In the genomic region with DNA sequence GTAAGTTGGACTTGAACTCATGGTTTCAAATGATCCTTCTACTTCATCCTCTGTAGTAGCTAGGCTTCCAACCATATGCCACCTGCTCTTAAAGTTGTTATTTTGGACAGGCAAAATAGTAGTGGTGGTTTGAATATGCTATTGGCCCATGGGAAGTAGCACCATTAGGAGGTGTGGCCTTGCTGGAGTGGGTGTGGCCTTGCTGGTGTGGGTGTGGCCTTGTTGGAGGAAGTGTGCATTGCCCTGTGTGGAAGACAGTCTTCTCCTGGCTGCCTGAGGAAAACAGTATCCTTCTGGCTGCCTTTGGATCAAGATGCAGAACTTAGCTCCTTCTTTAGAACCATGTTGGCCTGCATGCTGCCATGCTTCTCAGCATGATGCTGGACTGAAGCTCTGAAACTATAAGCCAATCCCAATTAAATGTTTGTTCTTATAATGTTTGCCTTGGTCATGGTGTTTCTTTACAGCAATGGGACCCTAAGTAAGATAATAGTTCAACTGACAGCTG, we compare ENCODE assay signal across 15 mouse cellular contexts. TPM values are rescaled to one million over a fixed set of nuclear protein-coding genes. Genes with fewer than 3 reads are reported as not detected.
DNase-seq lines count a peak whose midpoint lies in the region; ATAC-seq and TF ChIP-seq lines count a peak whose summit lies in the region.
"Had no signal": no experiment of that assay in that cellular context is flagged by ENCODE, and none has a peak within 500 bp of the region (broad histone marks: within the 10 kb centered on the region; RNA-seq: fewer than 3 reads in every experiment).

No protein-coding gene starts in this region.

- H3K9me3 ChIP-seq in midbrain, embryonic 11.5 days (ENCODE audit: control insufficient read depth, low read length) = no peaks in the 10 kb centered on the region
- H3K9me3 ChIP-seq in midbrain, embryonic 15.5 days = no peaks in the 10 kb centered on the region
- no peaks in the 10 kb centered on the region for H3K9me3 ChIP-seq in CH12.LX (replicated peaks; ENCODE audit: low read length)
- H3K9me3 ChIP-seq: embryonic facial prominence, embryonic 10.5 days; G1E; liver, embryonic 15.5 days; megakaryocyte, embryonic 14.5 days had no signal

- TF ChIP-seq EP300 in CH12.LX (IDR thresholded peaks at IDR 0.05; ENCODE audit: low read length) = no peak

- TF ChIP-seq CTCF in CH12.LX (conservative IDR thresholded peaks at IDR 0.05 in 1 of 2, IDR thresholded peaks at IDR 0.05 in 1 of 2; ENCODE audit: low read depth in 2 of 2, low read length in 2 of 2) = no peak

- H3K36me3 ChIP-seq in midbrain, embryonic 11.5 days (ENCODE audit: control insufficient read depth, insufficient read depth, low read length) = no peaks in the 10 kb centered on the region
- H3K36me3 ChIP-seq in midbrain, embryonic 15.5 days (replicated peaks) = no peaks in the 10 kb centered on the region
- H3K36me3 ChIP-seq in CH12.LX (replicated peaks in 1 of 2; ENCODE audit: control insufficient read depth in 1 of 2, insufficient read depth in 1 of 2, low read length in 1 of 2) = no peaks in the 10 kb centered on the region
- H3K36me3 ChIP-seq: embryonic facial prominence, embryonic 10.5 days; liver, embryonic 15.5 days had no signal

- H3K27ac ChIP-seq in midbrain, embryonic 11.5 days (ENCODE audit: low read depth, low read length) = no peak overlapping the region
- no peak overlapping the region for H3K27ac ChIP-seq in midbrain, embryonic 15.5 days
- no peak overlapping the region for H3K27ac ChIP-seq in CH12.LX (ENCODE audit: insufficient read depth, low read depth)
- H3K27ac ChIP-seq: embryonic facial prominence, embryonic 10.5 days; layer of hippocampus, adult 2 months; liver, embryonic 15.5 days had no signal

- H3K27me3 ChIP-seq in midbrain, embryonic 11.5 days (ENCODE audit: control insufficient read depth, insufficient read depth, low read length) = no peaks in the 10 kb centered on the region
- no peaks in the 10 kb centered on the region for H3K27me3 ChIP-seq in midbrain, embryonic 15.5 days (replicated peaks)
- H3K27me3 ChIP-seq in CH12.LX (replicated peaks) = no peaks in the 10 kb centered on the region
- H3K27me3 ChIP-seq: liver, embryonic 15.5 days; megakaryocyte, embryonic 14.5 days had no signal

- H3K4me2 ChIP-seq in midbrain, embryonic 11.5 days = no peak overlapping the region
- H3K4me2 ChIP-seq in midbrain, embryonic 15.5 days = no peak overlapping the region
- H3K4me2 ChIP-seq in CH12.LX (ENCODE audit: insufficient read depth, low read depth, poor library complexity, severe bottlenecking) = no peak overlapping the region
- H3K4me2 ChIP-seq: liver, embryonic 15.5 days had no signal

- in situ Hi-C loops in CH12.LX (cut with MboI; ENCODE audit: low pct_ligation_motif_present, low pct_unique_long_range_greater_than_20kb, low sequenced_read_pairs) = loop anchor here (25.0 kb wide), 1 partner anchor 406 kb away; a partner anchor contains a TSS

- ATAC-seq in midbrain, embryonic 11.5 days (ENCODE audit: low FRiP score) = no peak
- no peak for ATAC-seq in midbrain, embryonic 15.5 days (replicated peaks)
- ATAC-seq: intestine, postnatal 0 days had no signal

- TF ChIP-seq RAD21 in CH12.LX (IDR thresholded peaks at IDR 0.05; ENCODE audit: low read depth, low read length) = no peak

- no peak for TF ChIP-seq POLR2A in CH12.LX (IDR thresholded peaks at IDR 0.05; ENCODE audit: low read depth, low read length)

- peaks cover 10% of the 10 kb centered on the region for H3K4me1 ChIP-seq in midbrain, embryonic 11.5 days (ENCODE audit: control insufficient read depth, insufficient read depth, low read length)
- H3K4me1 ChIP-seq in midbrain, embryonic 15.5 days = peaks cover 19% of the 10 kb centered on the region
- peaks cover 6 to 32% of the 10 kb centered on the region in 2 experiments for H3K4me1 ChIP-seq in CH12.LX (ENCODE audit: control insufficient read depth in 1 of 2, insufficient read depth in 2 of 2)

- no peak overlapping the region for H3K4me3 ChIP-seq in midbrain, embryonic 11.5 days (ENCODE audit: low read depth, low read length)
- H3K4me3 ChIP-seq in midbrain, embryonic 15.5 days = no peak overlapping the region
- no peak overlapping the region for H3K4me3 ChIP-seq in CH12.LX (replicated peaks in 1 of 3; ENCODE audit: low read depth in 2 of 3, low read length in 2 of 3, poor library complexity in 1 of 3)
- H3K4me3 ChIP-seq: embryonic facial prominence, embryonic 10.5 days; layer of hippocampus, adult 2 months; liver, embryonic 15.5 days; megakaryocyte, embryonic 14.5 days; myocyte had no signal

- H3K79me2 ChIP-seq in CH12.LX (replicated peaks; ENCODE audit: control insufficient read depth, extremely low read depth, insufficient read depth, poor library complexity, severe bottlenecking) = peaks cover 19% of the 10 kb centered on the region

- peak; percentile 47 for DNase-seq in midbrain, embryonic 11.5 days (ENCODE audit: low spot score, missing footprints)
- peak; percentile 50 for DNase-seq in CH12.LX (ENCODE audit: extremely low read depth)
- DNase-seq in c-Kit-positive CD71-positive TER-119-positive erythroid progenitor cells, embryonic 14.5 days (ENCODE audit: low spot score) = peak; percentile 28
- peak; percentile 37 to 60 for DNase-seq in spleen, postnatal 36 days (ENCODE audit: low spot score in 2 of 2)
- no peak for DNase-seq in layer of hippocampus, adult 18-20 months (ENCODE audit: low spot score in 2 of 2)
- no peak for DNase-seq in right cerebral cortex, postnatal 14 days
- DNase-seq: cerebellum, postnatal 14 days had no signal

- H3K9ac ChIP-seq in midbrain, embryonic 11.5 days (ENCODE audit: low read length) = no peak overlapping the region
- H3K9ac ChIP-seq in midbrain, embryonic 15.5 days = no peak overlapping the region
- H3K9ac ChIP-seq in CH12.LX (ENCODE audit: insufficient read depth, low read depth) = no peak overlapping the region
- H3K9ac ChIP-seq: liver, embryonic 15.5 days had no signal

- dilution Hi-C loops in CH12.LX (cut with MboI; ENCODE audit: extremely low pct_ligation_motif_present, extremely low pct_unique_long_range_greater_than_20kb, low sequenced_read_pairs) = no loop called here

TF ChIP-seq in CH12.LX, 34 proteins besides CTCF, POLR2A, EP300 and RAD21:
- TF ChIP-seq ZNF384 (IDR thresholded peaks at IDR 0.05; ENCODE audit: low read depth, low read length) (no peak), MYC (IDR thresholded peaks at IDR 0.05; ENCODE audit: low read depth, low read length) (no peak), MEF2A (IDR thresholded peaks at IDR 0.05; ENCODE audit: borderline replicate concordance, low read depth, low read length) (no peak), TBP (conservative IDR thresholded peaks at IDR 0.05; ENCODE audit: low read depth, low read length) (no peak), MAZ (IDR thresholded peaks at IDR 0.05; ENCODE audit: low read depth, low read length) (no peak), MAX (IDR thresholded peaks at IDR 0.05; ENCODE audit: low read length) (no peak), PAX5 (IDR thresholded peaks at IDR 0.05; ENCODE audit: low read length) (no peak), SMC3 (IDR thresholded peaks at IDR 0.05; ENCODE audit: low read depth, low read length) (no peak), UBTF (IDR thresholded peaks at IDR 0.05; ENCODE audit: low read depth, low read length) (no peak), SIN3A (IDR thresholded peaks at IDR 0.05; ENCODE audit: low read length) (no peak), ZMIZ1 (IDR thresholded peaks at IDR 0.05; ENCODE audit: low read depth, low read length) (no peak)

RNA-seq across cellular contexts. Expression of a gene that starts 2.4 kb away (rescaled TPM):
- 37.9 and 41.9 TPM in 2 replicates for polyA plus RNA-seq in midbrain, embryonic 11.5 days (2014; fragmentation: Nextera tagmentation; extraction: Ambion mirVana)
- 24.8 and 27.3 TPM in 2 replicates for polyA plus RNA-seq in midbrain, embryonic 15.5 days (2015; fragmentation: Nextera tagmentation; extraction: Ambion mirVana)
- total RNA-seq in CH12.LX (2012; rRNA removed) (14.8 and 14.9 TPM in 2 replicates), CH12.LX (2014; rRNA removed) (16.7 and 17.2 TPM in 2 replicates)
- polyA plus RNA-seq in CH12.LX (2012; ENCODE audit: insufficient read length, low read depth) = 17.1 and 18.3 TPM in 2 replicates
- 10 to 100 TPM; 56.7 to 65.8 TPM for total RNA-seq in layer of hippocampus, adult 18-20 months (2021)

RNA-seq across cellular contexts. Expression of a gene that starts 23.9 kb away (rescaled TPM):
- polyA plus RNA-seq in midbrain, embryonic 11.5 days (2014; fragmentation: Nextera tagmentation; extraction: Ambion mirVana) = 3.9 and 4.6 TPM in 2 replicates
- 8.6 TPM in 2 replicates for polyA plus RNA-seq in midbrain, embryonic 15.5 days (2015; fragmentation: Nextera tagmentation; extraction: Ambion mirVana)
- total RNA-seq in CH12.LX (2012; rRNA removed) (8.4 and 9.2 TPM in 2 replicates), CH12.LX (2014; rRNA removed) (8.8 and 10.3 TPM in 2 replicates)
- 10.9 and 13.5 TPM in 2 replicates for polyA plus RNA-seq in CH12.LX (2012; ENCODE audit: insufficient read length, low read depth)
- 10 to 100 TPM; 38.7 TPM for total RNA-seq in layer of hippocampus, adult 18-20 months (2021)

Comparison
In these comparisons a context has a peak if more than half of its experiments do, and no peak if none do; other contexts are left out.
1. DNase-seq: peak in midbrain, embryonic 11.5 days (single experiment), CH12.LX (single experiment), c-Kit-positive CD71-positive TER-119-positive erythroid progenitor cells, embryonic 14.5 days (single experiment) and spleen, postnatal 36 days (2 of 2); none in layer of hippocampus, adult 18-20 months (0 of 2) and right cerebral cortex, postnatal 14 days (single experiment).